Mouse (Mus musculus) spleen, adult 12 weeks (tissue): Measurements from ENCODE around the gene Asap2.

Source experiments
- DNase-seq: peaks from one replicate; pipeline ENCODE4 v3.0.0; 2022; ENCODE audit warnings: low spot score

The Asap2 gene

DNA sequence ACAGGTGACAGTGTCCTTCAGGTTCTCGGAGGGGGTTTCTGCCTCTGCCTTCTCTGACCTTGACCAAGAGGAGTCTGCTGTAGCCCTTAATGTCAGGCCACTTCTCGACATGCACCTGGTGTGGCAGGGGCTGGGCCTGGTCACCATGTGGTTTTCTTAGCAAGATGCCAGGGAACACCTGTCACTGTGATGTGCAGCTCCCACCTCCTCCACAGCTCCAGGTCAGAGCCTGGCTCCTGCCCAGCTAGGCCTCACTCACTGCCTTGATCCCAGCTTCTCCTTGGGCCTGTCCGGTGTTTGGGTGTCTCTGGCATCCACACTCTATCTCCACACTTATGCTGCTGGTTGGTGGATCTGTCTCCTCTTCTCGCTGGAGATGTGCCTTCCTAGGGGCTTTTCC lies 142.8 kb downstream of the Asap2 start:
- no peak for DNase-seq

GRCm38 (mm10) chr12:21133972-21134859 lies 144.0 kb downstream of the Asap2 start:
- DNase-seq, result no peak

DNA sequence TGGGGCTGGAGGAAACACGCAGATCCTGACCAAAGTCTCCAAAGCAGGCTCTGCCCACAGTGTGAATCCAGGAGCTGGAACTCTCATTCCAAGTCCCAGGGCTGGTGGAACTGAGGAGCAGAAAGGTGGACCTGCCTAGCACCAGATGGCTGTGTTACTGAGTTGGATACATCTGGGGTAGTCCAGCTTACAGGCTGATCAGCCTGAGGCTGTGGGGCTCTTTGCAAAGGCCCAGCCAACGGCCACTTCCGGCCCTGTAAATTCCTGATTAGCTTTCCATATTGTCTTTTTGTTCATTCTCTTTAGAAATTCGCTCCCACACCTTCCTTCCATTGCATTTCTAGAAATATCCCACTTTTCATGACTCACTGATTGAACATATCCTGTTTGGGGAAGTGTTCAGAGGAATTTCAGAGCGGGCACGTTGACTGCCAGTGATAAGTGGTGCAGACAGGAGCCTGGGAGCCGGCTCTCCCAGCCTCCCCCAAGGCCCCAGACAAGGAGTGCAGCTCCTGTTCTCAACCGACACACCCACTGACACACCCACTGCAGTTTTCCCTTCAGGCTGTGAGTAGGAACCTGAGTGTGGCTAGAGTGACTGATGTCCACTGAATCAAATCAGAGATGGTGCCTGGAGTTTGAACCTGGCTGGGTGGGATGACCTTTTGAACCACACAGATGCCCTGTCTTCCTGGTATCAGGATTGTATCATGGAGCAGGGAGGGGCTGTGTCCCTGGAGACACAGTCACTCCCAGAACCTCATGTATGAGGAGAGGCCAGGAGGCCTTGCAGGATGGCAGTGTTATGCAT lies 145.6 kb downstream of the Asap2 start:
- DNase-seq, result no peak

DNA sequence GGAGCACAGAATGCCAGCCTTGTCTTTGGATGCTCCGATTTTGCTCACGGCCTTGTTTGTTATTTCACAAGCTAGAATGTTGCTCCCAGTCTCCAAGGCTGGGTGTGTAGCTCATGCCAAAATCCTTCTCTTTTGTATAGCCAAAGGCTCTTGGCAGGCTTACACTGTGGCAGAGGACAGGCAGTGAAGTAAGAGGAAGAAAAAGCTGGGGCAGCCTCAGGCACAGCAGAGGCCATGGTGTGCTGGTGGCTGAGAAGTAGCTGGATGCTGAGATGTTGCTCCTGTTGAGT lies 146.1 kb downstream of the Asap2 start:
- no peak for DNase-seq

DNA sequence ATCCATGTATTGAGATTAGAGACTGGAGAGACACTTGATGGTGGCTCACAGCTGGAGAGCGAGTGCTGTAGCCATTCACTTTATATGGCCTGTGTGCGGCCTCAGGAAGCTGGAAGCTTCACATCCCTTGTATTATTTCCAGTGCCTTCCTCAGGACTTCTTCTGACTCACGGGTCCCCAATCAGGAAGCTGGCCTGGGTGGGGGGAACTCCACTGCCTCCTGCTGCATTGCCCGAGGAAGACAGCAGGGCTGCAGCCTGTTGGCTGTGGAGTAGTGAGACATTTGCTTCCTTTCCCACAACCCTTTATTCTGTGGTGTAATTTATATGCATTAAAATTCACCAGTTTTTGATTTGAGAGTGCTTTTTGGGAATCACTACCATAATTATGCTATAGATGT lies 149.3 kb downstream of the Asap2 start:
- DNase-seq, result no peak

DNA sequence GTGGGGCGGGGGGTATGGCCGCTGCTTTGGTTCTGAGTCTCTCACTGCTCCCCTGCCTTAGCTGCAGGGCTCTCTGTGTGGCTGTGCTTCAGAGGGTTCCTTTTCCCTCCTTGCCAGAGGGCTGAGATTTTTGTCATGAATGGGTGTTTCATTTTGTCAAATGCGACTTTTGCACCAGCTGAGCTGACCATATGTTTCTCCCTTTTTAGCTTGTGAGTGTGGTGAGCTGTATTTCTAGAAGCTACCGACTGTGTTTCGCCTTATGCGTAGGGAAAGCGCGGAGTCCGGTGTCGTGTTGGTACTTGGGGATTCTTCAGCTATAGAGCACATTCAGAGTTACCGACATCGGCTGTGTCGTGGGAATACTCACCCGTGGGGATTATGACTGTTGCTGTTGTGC lies 149.9 kb downstream of the Asap2 start:
- no peak for DNase-seq

- no peak for DNase-seq
Measured at GRCm38 (mm10) chr12:21140741-21141308, 150.6 kb downstream of the Asap2 start.

- DNase-seq, result no peak
Measured at GRCm38 (mm10) chr12:21141691-21142300, 151.5 kb downstream of the Asap2 start.

- DNase-seq, result no peak
Measured at GRCm38 (mm10) chr12:21142489-21143254, 152.4 kb downstream of the Asap2 start.

GRCm38 (mm10) chr12:21144602-21145001 lies 154.3 kb downstream of the Asap2 start:
- DNase-seq, result no peak

DNA sequence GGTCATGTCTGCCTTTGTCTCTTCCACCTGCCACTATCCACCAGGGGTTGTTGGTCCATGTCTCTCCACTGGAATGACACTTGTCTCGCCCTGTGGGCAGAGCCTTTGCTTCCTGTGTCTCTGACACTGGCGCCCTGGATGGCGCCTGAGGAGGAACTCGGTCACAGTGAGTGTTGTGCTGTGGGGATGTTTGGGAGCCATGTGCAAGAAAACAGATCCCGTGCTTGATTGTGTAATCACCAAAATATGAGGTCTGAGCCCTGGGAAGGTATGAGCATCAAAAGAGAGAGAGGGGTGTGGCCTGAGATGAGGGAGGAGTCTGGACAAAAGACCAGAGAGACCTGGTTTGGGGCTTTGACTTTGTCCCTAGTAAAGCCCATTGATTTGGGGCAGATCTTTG lies 154.8 kb downstream of the Asap2 start:
- DNase-seq, result no peak

GRCm38 (mm10) chr12:21146826-21147225 lies 156.6 kb downstream of the Asap2 start:
- DNase-seq, result no peak

DNA sequence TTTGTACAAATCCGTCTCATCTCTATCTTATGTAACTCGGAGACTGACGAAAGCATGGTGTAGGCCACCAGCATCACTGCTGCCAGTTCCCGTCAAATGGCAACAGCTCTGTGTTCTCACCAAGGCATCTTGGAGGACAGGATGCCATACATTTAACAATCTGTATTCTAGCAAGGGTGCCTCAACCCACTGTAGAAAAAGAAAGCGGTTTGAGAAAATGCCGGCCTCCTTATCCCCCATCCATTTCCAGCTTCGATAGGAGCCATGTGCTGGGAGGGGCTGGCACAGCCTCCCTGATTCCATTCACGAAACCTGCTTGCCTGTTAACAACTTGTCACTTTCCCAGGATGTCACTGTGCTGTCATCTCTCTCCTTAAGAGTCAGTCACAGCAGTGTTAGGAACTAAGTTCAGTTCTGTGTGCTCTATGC lies 163.0 kb downstream of the Asap2 start:
- DNase-seq, result no peak

GRCm38 (mm10) chr12:21155062-21155461 lies 164.8 kb downstream of the Asap2 start:
- DNase-seq, result no peak

DNA sequence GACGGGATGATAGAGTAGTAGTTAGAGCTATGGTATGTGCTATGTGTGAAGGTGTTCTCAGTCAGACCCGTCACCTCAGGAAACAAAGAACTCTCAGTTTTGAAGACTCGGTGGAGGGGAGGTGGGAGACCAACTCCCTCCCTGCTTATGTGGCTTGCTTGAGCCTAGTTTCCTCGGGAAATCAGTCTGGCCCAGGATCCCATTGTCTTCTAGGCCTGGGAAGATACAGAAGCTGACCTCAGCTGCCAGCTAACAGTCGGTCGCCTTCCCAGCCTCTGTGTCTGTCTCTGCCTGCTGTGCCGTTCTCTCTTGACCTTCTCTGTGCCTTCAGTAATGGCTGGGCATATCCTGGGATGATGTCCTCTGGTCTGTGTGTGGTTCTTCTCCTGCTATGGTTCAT lies 169.0 kb downstream of the Asap2 start:
- DNase-seq, result no peak

GRCm38 (mm10) chr12:21160327-21160828 lies 170.1 kb downstream of the Asap2 start:
- DNase-seq, result no peak

- no peak for DNase-seq
Measured at GRCm38 (mm10) chr12:21161841-21162240, 171.6 kb downstream of the Asap2 start.

GRCm38 (mm10) chr12:21163706-21164105 lies 173.4 kb downstream of the Asap2 start:
- DNase-seq, result no peak

GRCm38 (mm10) chr12:21164251-21164650 lies 174.0 kb downstream of the Asap2 start:
- DNase-seq, result no peak

GRCm38 (mm10) chr12:21165157-21165556 lies 174.9 kb downstream of the Asap2 start:
- DNase-seq, result no peak

DNA sequence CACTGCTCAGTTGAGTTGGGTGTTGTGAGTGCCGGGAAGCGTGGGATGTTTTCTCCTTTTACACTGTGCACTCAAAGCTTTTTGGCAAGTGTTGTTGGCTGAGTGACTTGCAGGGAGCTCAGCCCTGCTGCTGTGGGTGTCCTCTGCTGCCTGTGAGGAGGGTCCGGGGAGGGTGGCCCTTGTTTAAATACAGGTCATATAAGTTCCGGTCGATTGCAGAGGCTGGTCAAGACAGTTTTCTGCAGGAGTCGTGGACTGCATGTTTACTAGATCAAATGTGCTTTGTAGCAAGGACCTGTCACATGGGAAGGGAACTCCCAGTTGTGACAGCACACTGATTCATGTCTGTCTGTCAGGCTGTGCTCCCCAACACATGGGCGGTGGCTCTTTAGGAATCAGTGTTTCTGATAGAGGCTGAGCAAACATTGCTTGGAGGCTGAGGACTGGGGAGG lies 175.7 kb downstream of the Asap2 start:
- DNase-seq, result no peak
